Comparison of ENCODE assay signal across 8 mouse cellular contexts in genomic region chr16:13902397-13902831, GRCm38 (mm10). TPM values are rescaled to one million over a fixed set of nuclear protein-coding genes. Genes with fewer than 3 reads are reported as not detected.
DNase-seq lines count a peak whose midpoint lies in the region; ATAC-seq lines count a peak whose summit lies in the region.

No protein-coding gene starts in this region.

- peak overlapping the region; percentile 83 for H3K4me3 ChIP-seq in hindbrain, embryonic 15.5 days

- peak overlapping the region; percentile 75 for H3K4me2 ChIP-seq in hindbrain, embryonic 15.5 days

- no peaks in the 10 kb centered on the region for H3K36me3 ChIP-seq in hindbrain, embryonic 15.5 days

- no peaks in the 10 kb centered on the region for H3K9me3 ChIP-seq in hindbrain, embryonic 15.5 days

- peaks cover 18% of the 10 kb centered on the region for H3K4me1 ChIP-seq in hindbrain, embryonic 15.5 days (replicated peaks)

- no peak for ATAC-seq in hindbrain, embryonic 15.5 days (ENCODE audit: low FRiP score, low read depth)

- WGBS in hindbrain, embryonic 15.5 days: under 1% methylated on average over 30 of the region's 30 CpGs

- H3K27ac ChIP-seq in hindbrain, embryonic 15.5 days (replicated peaks): peak overlapping the region; percentile 91

- no peaks in the 10 kb centered on the region for H3K27me3 ChIP-seq in hindbrain, embryonic 15.5 days

- peak; percentile 15 for DNase-seq in right cerebral cortex, postnatal 14 days
- DNase-seq in right cerebral cortex, adult 18-20 months: no peak
- DNase-seq in c-Kit-positive CD71-positive TER-119-positive erythroid progenitor cells, embryonic 14.5 days (ENCODE audit: low spot score): peak; percentile 48
- peak; percentile 29 for DNase-seq in mesoderm, embryonic 11.5 days (ENCODE audit: low read depth, low spot score)
- no peak for DNase-seq in gastrocnemius, adult 8-10 months (ENCODE audit: low spot score in 2 of 2)
- DNase-seq in right cerebral cortex, postnatal 4 days: no peak
- DNase-seq in urinary bladder, adult 2 months (ENCODE audit: low spot score): no peak

- peak overlapping the region; percentile 69 for H3K9ac ChIP-seq in hindbrain, embryonic 15.5 days

RNA-seq across cellular contexts. Expression of gene Pdxdc1, which starts 0.5 kb away (rescaled TPM):
- polyA plus RNA-seq in hindbrain, embryonic 15.5 days (2015; fragmentation: Nextera tagmentation; extraction: Ambion mirVana): 69.0 and 76.7 TPM in 2 replicates
- 10 to 100 TPM; 48.2 to 53.4 (median 50.5) TPM for total RNA-seq in gastrocnemius, adult 8-10 months (2022)
- 80.6 and 108 TPM in 2 replicates for polyA plus RNA-seq in urinary bladder, adult 2 months (2012; rRNA removed)

RNA-seq across cellular contexts. Expression of gene Mpv17l, which starts 0.5 kb away (rescaled TPM):
- polyA plus RNA-seq in hindbrain, embryonic 15.5 days (2015; fragmentation: Nextera tagmentation; extraction: Ambion mirVana): 33.1 and 34.9 TPM in 2 replicates
- 1 to 10 TPM in 1 of 4 experiments, under 1 TPM in 3; 0.36 to 1.3 (median 0.97) TPM for total RNA-seq in gastrocnemius, adult 8-10 months (2022)
- polyA plus RNA-seq in urinary bladder, adult 2 months (2012; rRNA removed): 3.9 TPM in 2 replicates

Comparison
In these comparisons a context has a peak if more than half of its experiments do, and no peak if none do; other contexts are left out.
1. DNase-seq: peak in right cerebral cortex, postnatal 14 days (single experiment), c-Kit-positive CD71-positive TER-119-positive erythroid progenitor cells, embryonic 14.5 days (single experiment) and mesoderm, embryonic 11.5 days (single experiment); none in right cerebral cortex, adult 18-20 months (single experiment), gastrocnemius, adult 8-10 months (0 of 2), right cerebral cortex, postnatal 4 days (single experiment) and urinary bladder, adult 2 months (single experiment).